Mouse (Mus musculus) forebrain, embryonic 11.5 days (tissue): Measurements from ENCODE around the gene Prpf8. TPM values are rescaled to one million over a fixed set of nuclear protein-coding genes. Genes with fewer than 3 reads are reported as not detected.

Source experiments
- ATAC-seq: fragments of 200-750 bp; cut with Nextera tagmentation; replicated peaks from 2 replicates; pipeline ENCODE4 v1.8.0; 2017; ENCODE audit warnings: moderate TSS enrichment; ENCODE audit not compliant: low FRiP score
- DNase-seq: peaks from one replicate; pipeline ENCODE4 v3.0.0-alpha.2; 2017; ENCODE audit warnings: low spot score
- H3K27ac ChIP-seq: fragments of 300-500 bp; sonication (generic); 2 replicates; pipeline ENCODE4 v1.5.1; 2014; ENCODE audit warnings: low read depth, low read length
- H3K27me3 ChIP-seq: fragments of 300-500 bp; sonication (generic); 2 replicates; pipeline ENCODE4 v1.6.1; 2014; ENCODE audit warnings: mild to moderate bottlenecking, low read length, mixed read lengths; ENCODE audit not compliant: control insufficient read depth, insufficient read depth
- H3K36me3 ChIP-seq: fragments of 300-500 bp; sonication (generic); 2 replicates; pipeline ENCODE4 v1.6.1; 2014; ENCODE audit warnings: mild to moderate bottlenecking, low read length, moderate library complexity, mixed read lengths; ENCODE audit not compliant: control insufficient read depth, insufficient read depth
- H3K4me1 ChIP-seq: fragments of 300-500 bp; sonication (generic); replicated peaks from 2 replicates; pipeline ENCODE4 v1.6.1; 2014; ENCODE audit warnings: low read length, mixed read lengths; ENCODE audit not compliant: control insufficient read depth, insufficient read depth
- H3K4me2 ChIP-seq: fragments of 300-500 bp; sonication (generic); 2 replicates; pipeline ENCODE4 v1.6.1; 2014; ENCODE audit warnings: low read depth, mild to moderate bottlenecking, low read length, moderate library complexity, mixed read lengths; ENCODE audit not compliant: severe bottlenecking
- H3K4me3 ChIP-seq: fragments of 300-500 bp; sonication (generic); 2 replicates; pipeline ENCODE4 v1.5.1; 2014; ENCODE audit warnings: low read depth, low read length
- H3K9ac ChIP-seq: fragments of 300-500 bp; sonication (generic); 2 replicates; pipeline ENCODE4 v1.6.1; 2014; ENCODE audit warnings: low read length
- H3K9me3 ChIP-seq: fragments of 300-500 bp; sonication (generic); 2 replicates; pipeline ENCODE4 v1.6.1; 2016; ENCODE audit warnings: low read length, mixed read lengths; ENCODE audit not compliant: control insufficient read depth
- WGBS: fragments of 180-500 bp; shearing (Covaris S2); extraction: QIAGEN DNeasy Blood & Tissue Kit; methylation state at CpG from one replicate; pipeline ENCODE4 v1.1.7; 2014; 5-methylcytosine and 5-hydroxymethylcytosine counted together
- polyA plus RNA-seq: library from polyadenylated mRNA; unstranded; fragments of >200 nt; fragmentation: Nextera tagmentation; extraction: Ambion mirVana; gene quantifications from 2 replicates; pipeline ENCODE4 v1.2.1, GENCODE M21; 2014

Prpf8 gene
- 133 TPM in 2 replicates for polyA plus RNA-seq

DNA sequence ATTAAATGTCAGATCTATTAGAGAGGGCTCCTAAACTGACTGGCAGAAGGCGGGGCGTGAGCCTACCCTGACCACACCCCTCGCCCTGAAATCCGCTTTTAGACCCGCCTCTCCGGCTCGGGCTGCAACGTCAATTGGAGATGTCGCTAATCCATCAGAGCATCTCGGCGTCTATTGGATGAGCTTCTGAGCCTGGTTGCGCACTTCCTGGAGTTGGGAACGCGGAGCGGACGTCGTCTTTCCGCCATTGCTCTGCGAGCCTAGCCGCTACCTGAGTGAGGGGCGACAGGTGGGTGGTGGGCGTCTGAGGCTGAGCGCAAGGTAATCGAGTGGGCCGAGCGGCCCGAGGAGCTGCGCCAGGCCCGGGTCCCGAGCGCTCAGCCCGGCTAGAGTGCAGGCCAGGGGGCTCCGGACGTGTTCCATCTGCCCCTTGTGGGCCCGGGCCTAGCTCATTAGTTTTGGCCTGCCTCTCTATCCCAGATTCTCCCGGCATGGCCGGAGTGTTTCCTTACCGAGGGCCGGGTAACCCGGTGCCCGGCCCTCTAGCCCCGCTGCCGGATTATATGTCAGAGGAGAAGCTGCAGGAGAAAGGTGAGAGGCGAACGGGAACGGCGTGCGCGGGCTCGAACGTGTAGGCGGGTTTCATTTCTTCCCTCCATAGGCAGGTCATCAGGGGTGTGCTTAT lies at the start of gene Prpf8:
Gene Prpf8 (plus strand): TSS at position 216 of the 685 bp plus-strand sequence.
- H3K9ac ChIP-seq = peak within 1 kb of the TSS; percentile 97
- H3K27me3 ChIP-seq = no peaks in the 10 kb centered on the region
- peak within 1 kb of the TSS; percentile 100 for H3K4me3 ChIP-seq
- ATAC-seq (peak; percentile 100), DNase-seq (peak; percentile 96)
- H3K36me3 ChIP-seq = peaks cover 19% of the 10 kb centered on the region
- WGBS = under 1% methylated on average over 52 of the region's 52 CpGs
- H3K4me2 ChIP-seq = peak within 1 kb of the TSS; percentile 94
- H3K9me3 ChIP-seq = no peaks in the 10 kb centered on the region
- 0 out of 2 replicates have a peak within 1 kb of the TSS, but pooled peaks have one; percentile 18 for H3K27ac ChIP-seq
- peaks cover 5% of the 10 kb centered on the region for H3K4me1 ChIP-seq

DNA sequence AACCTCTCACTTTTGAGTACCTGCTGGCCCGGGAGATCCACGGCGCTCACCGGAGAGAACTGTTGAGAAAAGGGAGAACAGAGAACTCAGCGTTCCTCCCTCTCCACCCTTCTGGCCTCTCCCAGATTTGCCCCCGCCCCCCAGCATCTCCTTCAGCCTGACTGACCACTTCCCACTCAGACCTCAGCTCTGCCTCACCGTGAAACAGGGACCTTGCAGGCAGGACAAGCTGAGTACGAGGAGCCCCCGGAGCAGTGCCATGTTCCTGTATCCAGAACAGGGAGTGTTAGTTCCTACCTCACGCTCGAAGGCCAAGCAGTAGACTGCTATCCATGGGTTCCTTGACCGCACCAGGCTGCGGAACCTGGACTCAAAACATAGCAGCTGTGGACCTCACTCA lies 48.4 kb upstream of the Prpf8 start:
- Histone ChIP-seq H3K4me1 (no peaks in the 10 kb centered on the region), H3K4me3 (no peak overlapping the region), H3K9me3 (peaks cover 4% of the 10 kb centered on the region; the same call in 1 of the 2 replicates), H3K27ac (no peak overlapping the region), H3K9ac (no peak overlapping the region), H3K4me2 (no peak overlapping the region), H3K36me3 (no peaks in the 10 kb centered on the region), H3K27me3 (no peaks in the 10 kb centered on the region)
- DNase-seq = no peak
- WGBS = 88% methylated on average over 13 of the region's 13 CpGs
- ATAC-seq = no peak

DNA sequence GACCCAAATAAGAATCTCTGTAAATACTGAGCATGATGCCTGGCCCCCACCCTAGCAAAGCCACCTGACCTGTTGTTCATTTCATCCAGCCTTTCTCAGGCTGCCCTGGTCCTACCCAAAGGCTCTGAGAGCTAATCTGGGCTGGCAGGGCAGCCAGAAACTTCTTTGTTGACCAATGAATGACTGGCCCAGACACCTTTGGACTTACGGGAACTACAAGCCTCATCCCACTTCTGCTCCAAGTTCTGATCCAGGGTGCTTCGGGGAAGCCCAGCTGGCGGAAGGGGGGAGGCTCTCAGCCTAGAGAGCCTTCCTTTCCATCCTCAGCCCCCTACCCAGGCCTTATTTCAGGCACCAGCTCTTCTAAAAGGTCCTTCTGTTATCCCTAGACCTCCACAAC lies 47.8 kb upstream of the Prpf8 start:
- Histone ChIP-seq H3K4me1 (peaks cover 2% of the 10 kb centered on the region; the same call in 1 of the 2 replicates), H3K4me3 (no peak overlapping the region), H3K9me3 (peaks cover 4% of the 10 kb centered on the region; the same call in 1 of the 2 replicates), H3K36me3 (no peaks in the 10 kb centered on the region), H3K9ac (no peak overlapping the region), H3K4me2 (no peak overlapping the region), H3K27me3 (no peaks in the 10 kb centered on the region), H3K27ac (no peak overlapping the region)
- ATAC-seq (no peak), DNase-seq (no peak)
- 96% methylated on average over 3 of the region's 3 CpGs for WGBS

DNA sequence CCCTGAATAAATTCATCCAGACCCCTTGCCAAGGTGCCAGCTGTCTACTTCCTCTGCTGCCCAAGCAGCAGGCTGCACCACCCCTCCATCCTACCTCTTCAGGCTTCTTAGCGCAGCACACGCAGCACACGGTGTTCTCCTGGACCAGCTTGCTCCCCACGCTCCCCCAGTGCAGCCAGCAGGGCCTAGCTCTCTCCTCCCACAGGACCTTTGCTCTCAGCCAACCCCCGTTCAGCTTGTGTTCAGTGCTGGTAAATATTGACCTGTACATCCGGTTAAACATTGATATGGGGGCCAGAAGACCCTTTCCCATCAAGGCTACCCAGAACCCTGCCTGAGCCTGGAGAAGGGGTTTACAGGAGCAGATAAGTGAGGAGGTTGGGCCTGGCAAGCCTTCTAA lies 47.3 kb upstream of the Prpf8 start, which contains the start of gene Serpinf2:
Gene Serpinf2 (minus strand): TSS at position 229 of the 400 bp plus-strand sequence.
- Histone ChIP-seq H3K4me3 (no peak within 1 kb of the TSS), H3K9me3 (peaks cover under 1% of the 10 kb centered on the region; the same call in 1 of the 2 replicates), H3K27me3 (no peaks in the 10 kb centered on the region), H3K4me2 (no peak within 1 kb of the TSS), H3K9ac (no peak within 1 kb of the TSS), H3K4me1 (peaks cover 2% of the 10 kb centered on the region; the same call in 1 of the 2 replicates), H3K36me3 (no peaks in the 10 kb centered on the region), H3K27ac (no peak within 1 kb of the TSS)
- 89% methylated on average over 6 of the region's 6 CpGs for WGBS
- no peak for ATAC-seq
- DNase-seq = no peak

DNA sequence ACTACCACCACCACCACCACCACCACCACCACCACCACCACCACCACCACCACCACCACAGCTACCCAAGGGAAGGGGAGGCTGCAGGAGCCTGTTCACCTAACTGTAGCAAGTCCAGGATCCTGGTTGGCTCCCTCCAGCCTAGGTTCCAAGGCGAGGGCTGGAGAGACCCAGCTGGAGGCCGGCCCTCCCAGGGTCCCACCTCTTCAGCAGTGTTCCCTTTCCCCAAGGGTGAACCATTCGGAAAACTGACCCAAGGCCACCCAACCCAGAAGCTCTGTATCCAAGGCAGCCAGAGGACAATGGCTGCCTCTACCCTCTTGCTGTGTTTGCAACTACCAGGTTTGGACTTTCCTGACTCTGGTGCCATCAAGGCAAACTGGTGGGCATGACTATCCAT lies 46.7 kb upstream of the Prpf8 start:
- no peak for ATAC-seq
- Histone ChIP-seq H3K4me3 (no peak overlapping the region), H3K27ac (no peak overlapping the region), H3K27me3 (no peaks in the 10 kb centered on the region), H3K4me1 (peaks cover 2% of the 10 kb centered on the region; the same call in 1 of the 2 replicates), H3K9me3 (no peaks in the 10 kb centered on the region), H3K9ac (no peak overlapping the region), H3K4me2 (no peak overlapping the region), H3K36me3 (no peaks in the 10 kb centered on the region)
- DNase-seq = no peak
- 91% methylated on average over 3 of the region's 3 CpGs for WGBS

DNA sequence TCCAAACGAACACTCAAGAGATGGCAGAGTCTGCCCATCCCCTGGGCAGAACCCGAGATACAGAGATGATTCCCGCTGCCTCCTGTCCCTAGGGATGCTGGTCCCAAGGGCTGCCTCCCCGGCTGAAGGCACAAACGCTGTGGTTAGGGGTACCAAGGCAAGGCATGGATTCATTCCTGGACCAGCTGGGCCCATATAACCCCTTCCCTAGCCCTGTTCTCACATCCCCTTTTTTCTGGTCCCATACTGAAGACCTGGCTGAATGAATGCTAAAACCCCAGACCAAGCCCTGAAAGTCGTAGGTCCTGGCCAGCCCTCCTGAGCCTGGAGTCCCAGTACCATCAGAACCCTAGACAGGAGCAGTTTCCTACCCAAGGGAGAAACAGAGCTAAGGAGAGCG lies 45.6 kb upstream of the Prpf8 start:
- Histone ChIP-seq H3K4me1 (peaks cover 2% of the 10 kb centered on the region; the same call in 1 of the 2 replicates), H3K4me3 (no peak overlapping the region), H3K27me3 (no peaks in the 10 kb centered on the region), H3K36me3 (no peaks in the 10 kb centered on the region), H3K4me2 (no peak overlapping the region), H3K27ac (no peak overlapping the region), H3K9ac (no peak overlapping the region), H3K9me3 (no peaks in the 10 kb centered on the region)
- ATAC-seq = no peak
- WGBS = 89% methylated on average over 7 of the region's 7 CpGs
- DNase-seq = no peak

DNA sequence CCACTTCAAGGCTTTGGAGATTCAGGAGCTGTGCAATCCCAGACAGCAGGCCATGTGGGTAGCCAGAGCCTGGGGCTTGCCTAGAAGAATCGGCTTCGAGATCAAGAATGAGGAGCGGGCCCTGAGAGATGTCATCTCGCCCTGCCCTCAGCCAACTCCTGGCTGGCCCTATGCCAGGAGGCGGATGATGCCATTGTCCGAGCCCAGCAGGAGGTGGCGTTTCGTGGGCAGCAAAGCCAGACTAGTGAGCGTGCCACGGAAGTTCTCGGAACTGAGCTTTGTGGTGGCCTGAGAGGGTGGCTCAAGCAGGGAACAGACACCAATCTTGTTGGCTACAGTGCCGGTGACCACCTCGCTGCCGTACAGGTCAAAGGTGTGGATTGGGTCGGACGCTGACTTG lies 45.0 kb upstream of the Prpf8 start:
- Histone ChIP-seq H3K9me3 (no peaks in the 10 kb centered on the region), H3K9ac (no peak overlapping the region), H3K27me3 (no peaks in the 10 kb centered on the region), H3K36me3 (no peaks in the 10 kb centered on the region), H3K4me1 (peaks cover 2% of the 10 kb centered on the region; the same call in 1 of the 2 replicates), H3K4me2 (no peak overlapping the region), H3K27ac (no peak overlapping the region), H3K4me3 (no peak overlapping the region)
- no peak for DNase-seq
- WGBS = 82% methylated on average over 16 of the region's 16 CpGs
- ATAC-seq = no peak

DNA sequence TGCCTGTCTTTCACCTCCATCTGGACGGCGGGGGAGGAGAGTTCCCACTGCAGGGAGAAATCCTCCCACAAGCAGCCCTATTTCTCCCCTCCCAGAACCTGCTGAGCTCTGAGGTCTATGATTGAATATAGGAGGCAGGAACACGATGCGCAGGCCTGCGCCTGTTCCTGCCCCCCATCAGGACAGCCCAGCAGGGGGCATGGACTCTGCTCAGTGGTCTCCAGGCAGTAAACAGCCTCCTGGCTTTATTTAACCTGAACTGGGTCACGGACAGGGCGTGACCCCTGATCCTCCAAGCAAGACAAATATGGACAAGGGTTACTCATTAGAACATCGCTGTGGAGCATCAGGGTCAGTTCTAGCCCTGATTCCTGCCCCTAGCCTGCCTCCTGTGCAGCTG lies 42.9 kb upstream of the Prpf8 start:
- no peaks in the 10 kb centered on the region; the same call in 1 of the 2 replicates for H3K36me3 ChIP-seq
- no peak for DNase-seq
- no peaks in the 10 kb centered on the region for H3K27me3 ChIP-seq
- H3K4me2 ChIP-seq = no peak overlapping the region
- H3K27ac ChIP-seq = no peak overlapping the region
- H3K9me3 ChIP-seq = no peaks in the 10 kb centered on the region
- no peak for ATAC-seq
- no peak overlapping the region for H3K4me3 ChIP-seq
- 50% methylated on average over 8 of the region's 8 CpGs for WGBS
- H3K4me1 ChIP-seq = peaks cover 2% of the 10 kb centered on the region; the same call in 1 of the 2 replicates
- H3K9ac ChIP-seq = no peak overlapping the region

DNA sequence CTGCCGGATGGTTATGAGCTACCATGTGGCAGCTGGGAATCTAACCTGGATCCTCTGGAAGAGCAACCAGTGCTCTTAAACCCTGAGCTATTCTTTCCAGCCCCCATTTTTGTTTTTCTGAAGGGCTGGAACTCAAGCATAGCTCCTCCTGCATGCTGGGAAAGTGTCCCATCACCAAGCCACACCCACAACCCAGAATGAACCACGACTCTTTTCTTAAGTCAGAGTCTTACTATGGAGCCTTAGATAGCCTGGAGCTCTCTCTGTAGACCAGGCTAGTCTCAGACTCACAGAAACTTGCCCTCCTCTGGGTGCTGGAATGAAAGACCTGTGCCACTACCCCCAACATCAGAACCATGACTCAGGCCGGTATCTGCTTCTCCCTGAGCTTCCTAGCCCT lies 38.0 kb upstream of the Prpf8 start:
- Histone ChIP-seq H3K4me1 (peaks cover 2% of the 10 kb centered on the region), H3K36me3 (no peaks in the 10 kb centered on the region; the same call in 1 of the 2 replicates), H3K4me2 (no peak overlapping the region), H3K27me3 (no peaks in the 10 kb centered on the region), H3K9me3 (no peaks in the 10 kb centered on the region), H3K4me3 (no peak overlapping the region), H3K27ac (no peak overlapping the region), H3K9ac (no peak overlapping the region)
- DNase-seq = no peak
- 83% methylated on average over 3 of the region's 3 CpGs for WGBS
- ATAC-seq = no peak
